Mouse (Mus musculus): ENCODE measurements around the gene Nup50. TPM values are rescaled to one million over a fixed set of nuclear protein-coding genes. Genes with fewer than 3 reads are reported as not detected.

Gene Nup50
- polyA plus RNA-seq, 1 experiment from 2014 or later = 40.5 TPM

- Histone ChIP-seq H3K9me3 (ENCODE audit: control insufficient read depth, low read depth, low read length) (no peaks in the 10 kb centered on the region), H3K36me3 (ENCODE audit: control insufficient read depth, insufficient read depth, low read length) (peaks cover 96% of the 10 kb centered on the region), H3K4me3 (ENCODE audit: low read depth, low read length) (no peak overlapping the region), H3K9ac (replicated peaks; ENCODE audit: low read depth, low read length) (no peak overlapping the region), H3K4me2 (replicated peaks; ENCODE audit: low read depth, low read length) (no peak overlapping the region), H3K27me3 (ENCODE audit: control insufficient read depth, insufficient read depth, low read length) (no peaks in the 10 kb centered on the region), H3K27ac (ENCODE audit: low read length) (no peak overlapping the region), H3K4me1 (ENCODE audit: control insufficient read depth, insufficient read depth, low read length) (no peaks in the 10 kb centered on the region)
- WGBS = 89% methylated on average over 16 of the region's 16 CpGs
- ATAC-seq (ENCODE audit: insufficient number of reproducible peaks, insufficient read depth, low FRiP score, low read depth) = no peak
Observed at GRCm38 (mm10) chr15:84934901-84935300, 11.7 kb downstream of the Nup50 start.

GRCm38 (mm10) chr15:84940102-84940501 is 16.9 kb downstream of the Nup50 start:
- Histone ChIP-seq H3K4me1 (ENCODE audit: control insufficient read depth, insufficient read depth, low read length) (no peaks in the 10 kb centered on the region), H3K36me3 (ENCODE audit: control insufficient read depth, insufficient read depth, low read length) (peaks cover 67% of the 10 kb centered on the region), H3K27ac (ENCODE audit: low read length) (no peak overlapping the region), H3K4me2 (replicated peaks; ENCODE audit: low read depth, low read length) (no peak overlapping the region), H3K9ac (replicated peaks; ENCODE audit: low read depth, low read length) (no peak overlapping the region), H3K27me3 (ENCODE audit: control insufficient read depth, insufficient read depth, low read length) (no peaks in the 10 kb centered on the region), H3K4me3 (ENCODE audit: low read depth, low read length) (no peak overlapping the region), H3K9me3 (ENCODE audit: control insufficient read depth, low read depth, low read length) (no peaks in the 10 kb centered on the region)
- no peak for ATAC-seq (ENCODE audit: insufficient number of reproducible peaks, insufficient read depth, low FRiP score, low read depth)
- WGBS = 72% methylated on average over 12 of the region's 12 CpGs

- Histone ChIP-seq H3K27me3 (ENCODE audit: control insufficient read depth, insufficient read depth, low read length) (no peaks in the 10 kb centered on the region), H3K9me3 (ENCODE audit: control insufficient read depth, low read depth, low read length) (no peaks in the 10 kb centered on the region), H3K4me2 (replicated peaks; ENCODE audit: low read depth, low read length) (no peak overlapping the region), H3K9ac (replicated peaks; ENCODE audit: low read depth, low read length) (no peak overlapping the region), H3K27ac (ENCODE audit: low read length) (no peak overlapping the region), H3K4me1 (ENCODE audit: control insufficient read depth, insufficient read depth, low read length) (no peaks in the 10 kb centered on the region), H3K4me3 (ENCODE audit: low read depth, low read length) (no peak overlapping the region), H3K36me3 (ENCODE audit: control insufficient read depth, insufficient read depth, low read length) (peaks cover 41% of the 10 kb centered on the region)
- no peak for ATAC-seq (ENCODE audit: insufficient number of reproducible peaks, insufficient read depth, low FRiP score, low read depth)
- 73% methylated on average over 11 of the region's 11 CpGs for WGBS
Observed at GRCm38 (mm10) chr15:84942647-84943285, 19.6 kb downstream of the Nup50 start.

GRCm38 (mm10) chr15:84944319-84944718 is 21.1 kb downstream of the Nup50 start:
- Histone ChIP-seq H3K4me3 (ENCODE audit: low read depth, low read length) (no peak overlapping the region), H3K27me3 (ENCODE audit: control insufficient read depth, insufficient read depth, low read length) (no peaks in the 10 kb centered on the region), H3K9ac (replicated peaks; ENCODE audit: low read depth, low read length) (no peak overlapping the region), H3K4me2 (replicated peaks; ENCODE audit: low read depth, low read length) (no peak overlapping the region), H3K36me3 (ENCODE audit: control insufficient read depth, insufficient read depth, low read length) (peaks cover 39% of the 10 kb centered on the region), H3K9me3 (ENCODE audit: control insufficient read depth, low read depth, low read length) (no peaks in the 10 kb centered on the region), H3K27ac (ENCODE audit: low read length) (no peak overlapping the region), H3K4me1 (ENCODE audit: control insufficient read depth, insufficient read depth, low read length) (no peaks in the 10 kb centered on the region)
- 79% methylated on average over 5 of the region's 5 CpGs for WGBS
- no peak for ATAC-seq (ENCODE audit: insufficient number of reproducible peaks, insufficient read depth, low FRiP score, low read depth)

- Histone ChIP-seq H3K36me3 (ENCODE audit: control insufficient read depth, insufficient read depth, low read length) (peaks cover 38% of the 10 kb centered on the region), H3K27ac (ENCODE audit: low read length) (no peak overlapping the region), H3K27me3 (ENCODE audit: control insufficient read depth, insufficient read depth, low read length) (no peaks in the 10 kb centered on the region), H3K9me3 (ENCODE audit: control insufficient read depth, low read depth, low read length) (no peaks in the 10 kb centered on the region), H3K9ac (replicated peaks; ENCODE audit: low read depth, low read length) (no peak overlapping the region), H3K4me2 (replicated peaks; ENCODE audit: low read depth, low read length) (no peak overlapping the region), H3K4me1 (ENCODE audit: control insufficient read depth, insufficient read depth, low read length) (no peaks in the 10 kb centered on the region), H3K4me3 (ENCODE audit: low read depth, low read length) (no peak overlapping the region)
- 90% methylated on average over 14 of the region's 14 CpGs for WGBS
- no peak for ATAC-seq (ENCODE audit: insufficient number of reproducible peaks, insufficient read depth, low FRiP score, low read depth)
Observed at GRCm38 (mm10) chr15:84948990-84949389, 25.8 kb downstream of the Nup50 start.

GRCm38 (mm10) chr15:84950053-84950452 is 26.8 kb downstream of the Nup50 start:
- Histone ChIP-seq H3K4me3 (ENCODE audit: low read depth, low read length) (no peak overlapping the region), H3K4me1 (ENCODE audit: control insufficient read depth, insufficient read depth, low read length) (no peaks in the 10 kb centered on the region), H3K27ac (ENCODE audit: low read length) (no peak overlapping the region), H3K9me3 (ENCODE audit: control insufficient read depth, low read depth, low read length) (no peaks in the 10 kb centered on the region), H3K27me3 (ENCODE audit: control insufficient read depth, insufficient read depth, low read length) (no peaks in the 10 kb centered on the region), H3K4me2 (replicated peaks; ENCODE audit: low read depth, low read length) (no peak overlapping the region), H3K9ac (replicated peaks; ENCODE audit: low read depth, low read length) (no peak overlapping the region), H3K36me3 (ENCODE audit: control insufficient read depth, insufficient read depth, low read length) (peaks cover 38% of the 10 kb centered on the region)
- 91% methylated on average over 4 of the region's 4 CpGs for WGBS
- ATAC-seq (ENCODE audit: insufficient number of reproducible peaks, insufficient read depth, low FRiP score, low read depth) = no peak

GRCm38 (mm10) chr15:84953259-84953658 is 30.0 kb downstream of the Nup50 start:
- Histone ChIP-seq H3K36me3 (ENCODE audit: control insufficient read depth, insufficient read depth, low read length) (peaks cover 34% of the 10 kb centered on the region), H3K9ac (replicated peaks; ENCODE audit: low read depth, low read length) (no peak overlapping the region), H3K4me3 (ENCODE audit: low read depth, low read length) (no peak overlapping the region), H3K27me3 (ENCODE audit: control insufficient read depth, insufficient read depth, low read length) (no peaks in the 10 kb centered on the region), H3K27ac (ENCODE audit: low read length) (no peak overlapping the region), H3K4me2 (replicated peaks; ENCODE audit: low read depth, low read length) (no peak overlapping the region), H3K4me1 (ENCODE audit: control insufficient read depth, insufficient read depth, low read length) (no peaks in the 10 kb centered on the region), H3K9me3 (ENCODE audit: control insufficient read depth, low read depth, low read length) (no peaks in the 10 kb centered on the region)
- 92% methylated on average over 11 of the region's 11 CpGs for WGBS
- ATAC-seq (ENCODE audit: insufficient number of reproducible peaks, insufficient read depth, low FRiP score, low read depth) = no peak

GRCm38 (mm10) chr15:84957851-84958250 is 34.6 kb downstream of the Nup50 start:
- no peak overlapping the region for H3K27ac ChIP-seq (ENCODE audit: low read length)
- H3K9me3 ChIP-seq (ENCODE audit: control insufficient read depth, low read depth, low read length) = no peaks in the 10 kb centered on the region
- peaks cover 7% of the 10 kb centered on the region for H3K36me3 ChIP-seq (ENCODE audit: control insufficient read depth, insufficient read depth, low read length)
- no peak for ATAC-seq (ENCODE audit: insufficient number of reproducible peaks, insufficient read depth, low FRiP score, low read depth)
- H3K9ac ChIP-seq (replicated peaks; ENCODE audit: low read depth, low read length) = no peak overlapping the region
- no peaks in the 10 kb centered on the region for H3K4me1 ChIP-seq (ENCODE audit: control insufficient read depth, insufficient read depth, low read length)
- no peak overlapping the region for H3K4me2 ChIP-seq (replicated peaks; ENCODE audit: low read depth, low read length)
- H3K27me3 ChIP-seq (ENCODE audit: control insufficient read depth, insufficient read depth, low read length) = no peaks in the 10 kb centered on the region
- no peak overlapping the region for H3K4me3 ChIP-seq (ENCODE audit: low read depth, low read length)
- WGBS = 45% methylated on average over 3 of the region's 3 CpGs

GRCm38 (mm10) chr15:84958331-84958730 is 35.1 kb downstream of the Nup50 start:
- Histone ChIP-seq H3K4me1 (ENCODE audit: control insufficient read depth, insufficient read depth, low read length) (no peaks in the 10 kb centered on the region), H3K27me3 (ENCODE audit: control insufficient read depth, insufficient read depth, low read length) (no peaks in the 10 kb centered on the region), H3K36me3 (ENCODE audit: control insufficient read depth, insufficient read depth, low read length) (peaks cover 3% of the 10 kb centered on the region), H3K4me3 (ENCODE audit: low read depth, low read length) (no peak overlapping the region), H3K9ac (replicated peaks; ENCODE audit: low read depth, low read length) (no peak overlapping the region), H3K27ac (ENCODE audit: low read length) (no peak overlapping the region), H3K9me3 (ENCODE audit: control insufficient read depth, low read depth, low read length) (no peaks in the 10 kb centered on the region), H3K4me2 (replicated peaks; ENCODE audit: low read depth, low read length) (no peak overlapping the region)
- WGBS = 94% methylated on average over 3 of the region's 3 CpGs
- ATAC-seq (ENCODE audit: insufficient number of reproducible peaks, insufficient read depth, low FRiP score, low read depth) = no peak
